Mouse (Mus musculus) lung, postnatal 0 days (tissue): ENCODE results near the gene Plxdc2. TPM values are rescaled to one million over a fixed set of nuclear protein-coding genes. Genes with fewer than 3 reads are reported as not detected.
A peak's percentile ranks its signal among the peaks of the same experiment; 100 is the strongest.

Experiments
- ATAC-seq: fragments of 200-750 bp; cut with Nextera tagmentation; 2 replicates; pipeline ENCODE4 v1.8.0; 2017; ENCODE audit warnings: moderate library complexity
- DNase-seq: peaks from one replicate; pipeline ENCODE4 v3.0.0-alpha.2; 2016; ENCODE audit warnings: low spot score
- H3K27ac ChIP-seq: fragments of 300-500 bp; sonication (generic); 2 replicates; pipeline ENCODE4 v1.5.1; 2014; ENCODE audit warnings: antibody characterized with exemption, mild to moderate bottlenecking, low read length, mixed read lengths
- H3K27me3 ChIP-seq: fragments of 300-500 bp; sonication (generic); replicated peaks from 2 replicates; pipeline ENCODE4 v1.6.1; 2014; ENCODE audit warnings: low read length, mixed read lengths; ENCODE audit not compliant: insufficient read depth
- H3K36me3 ChIP-seq: fragments of 300-500 bp; sonication (generic); 2 replicates; pipeline ENCODE4 v1.6.1; 2014; ENCODE audit warnings: low read length, mixed read lengths; ENCODE audit not compliant: insufficient read depth
- H3K4me1 ChIP-seq: fragments of 300-500 bp; sonication (generic); 2 replicates; pipeline ENCODE4 v1.6.1; 2014; ENCODE audit warnings: antibody characterized with exemption, low read depth, low read length, mixed read lengths; ENCODE audit not compliant: insufficient read depth
- H3K4me2 ChIP-seq: fragments of 300-500 bp; sonication (generic); replicated peaks from 2 replicates; pipeline ENCODE4 v1.6.1; 2014; ENCODE audit warnings: low read depth, mild to moderate bottlenecking, low read length, moderate library complexity, mixed read lengths
- H3K4me3 ChIP-seq: fragments of 300-500 bp; sonication (generic); 2 replicates; pipeline ENCODE4 v1.5.1; 2014; ENCODE audit warnings: low read depth, low read length
- H3K9ac ChIP-seq: fragments of 300-500 bp; sonication (generic); replicated peaks from 2 replicates; pipeline ENCODE4 v1.6.1; 2014; ENCODE audit warnings: low read depth, mild to moderate bottlenecking
- H3K9me3 ChIP-seq: fragments of 300-500 bp; sonication (generic); 2 replicates; pipeline ENCODE4 v1.6.1; 2016; ENCODE audit warnings: low read length, mixed read lengths
- CTCF ChIP-seq: IDR thresholded peaks from 2 replicates; pipeline ENCODE4 v1.5.1; 2016; ENCODE audit warnings: antibody characterized with exemption, mild to moderate bottlenecking
- EP300 ChIP-seq: IDR thresholded peaks from 2 replicates; pipeline ENCODE4 v1.6.1; 2016; ENCODE audit warnings: antibody characterized with exemption, mild to moderate bottlenecking, control low read depth
- WGBS: fragments of 180-500 bp; shearing (Covaris S2); extraction: QIAGEN DNeasy Blood & Tissue Kit; methylation state at CpG from one replicate; pipeline ENCODE4 v1.1.7; 2014; 5-methylcytosine and 5-hydroxymethylcytosine counted together
- polyA plus RNA-seq: library from polyadenylated mRNA; unstranded; fragments of >200 nt; fragmentation: Nextera tagmentation; extraction: Ambion mirVana; gene quantifications from 2 replicates; pipeline ENCODE4 v1.2.1, GENCODE M21; 2015

Plxdc2 gene
- polyA plus RNA-seq, 1 experiment from 2014 or later = 113 TPM

DNA sequence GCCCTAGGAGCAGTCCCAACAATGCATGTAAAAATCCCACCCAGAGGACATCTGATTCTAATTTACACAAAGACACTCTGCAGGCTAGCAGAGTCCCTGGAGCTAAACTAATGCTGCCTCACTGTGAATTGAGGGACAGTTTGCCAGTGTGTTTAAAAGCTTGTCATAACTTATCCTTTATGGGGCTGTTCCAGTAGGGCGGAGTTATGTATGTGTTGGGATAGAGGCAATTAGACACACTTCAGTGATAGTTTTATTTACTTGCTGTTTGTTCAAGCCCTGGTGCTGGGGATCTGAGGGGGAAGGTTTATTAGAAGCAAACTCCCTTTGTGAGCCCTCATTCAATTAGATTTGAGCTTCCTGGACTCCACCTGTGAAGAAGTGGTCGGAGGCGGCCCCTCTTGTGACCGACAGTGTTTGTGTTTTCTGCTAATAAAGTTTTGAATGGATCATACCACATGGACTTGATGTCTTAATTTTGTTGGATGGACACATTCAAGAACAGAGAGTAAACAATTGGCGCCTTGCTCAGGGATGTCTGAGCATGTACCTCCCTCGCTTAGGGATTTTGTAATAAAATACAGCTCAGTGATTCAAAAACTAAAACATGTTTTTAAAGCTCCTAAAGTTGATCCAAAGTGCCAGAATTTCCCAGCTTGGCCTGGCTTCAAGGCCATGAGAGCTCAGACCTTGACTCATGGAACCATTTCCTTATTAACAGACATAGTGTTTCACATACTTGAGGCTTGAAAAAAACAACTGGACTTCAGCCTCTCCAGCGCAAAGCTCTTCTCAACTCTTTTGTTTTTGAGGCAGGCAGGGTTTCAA is 94.9 kb downstream of the Plxdc2 start:
- TF ChIP-seq EP300 = no peak
- no peak for TF ChIP-seq CTCF
- Histone ChIP-seq H3K4me2 (no peak overlapping the region), H3K4me1 (no peaks in the 10 kb centered on the region), H3K4me3 (no peak overlapping the region), H3K27ac (no peak overlapping the region), H3K36me3 (no peaks in the 10 kb centered on the region), H3K27me3 (no peaks in the 10 kb centered on the region), H3K9me3 (no peaks in the 10 kb centered on the region), H3K9ac (no peak overlapping the region)
- ATAC-seq (peak; percentile 63), DNase-seq (peak; percentile 67)
- WGBS = 61% methylated on average over 7 of the region's 7 CpGs

DNA sequence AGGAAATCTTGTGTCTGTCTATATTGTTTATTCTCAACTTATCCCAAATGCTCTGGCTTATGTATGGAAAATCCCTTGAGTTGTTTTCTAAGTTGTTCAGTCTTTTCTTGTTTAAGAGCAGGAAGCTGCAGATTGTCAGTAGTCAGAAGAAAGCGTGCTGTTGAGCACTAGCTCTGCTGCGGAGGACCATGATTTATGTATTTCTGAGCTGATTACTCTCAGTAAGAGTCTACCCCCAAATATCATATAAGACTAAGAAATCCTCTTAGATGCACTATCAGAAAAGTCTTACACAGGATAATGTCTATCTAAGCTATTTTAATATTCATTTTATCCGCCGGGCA is 95.5 kb downstream of the Plxdc2 start:
- TF ChIP-seq CTCF (no peak), EP300 (no peak)
- Histone ChIP-seq H3K4me1 (no peaks in the 10 kb centered on the region), H3K9me3 (no peaks in the 10 kb centered on the region), H3K36me3 (no peaks in the 10 kb centered on the region), H3K4me3 (no peak overlapping the region), H3K27me3 (no peaks in the 10 kb centered on the region), H3K27ac (0 out of 2 replicates have a peak overlapping the region, but pooled peaks have one; percentile 39), H3K9ac (no peak overlapping the region), H3K4me2 (no peak overlapping the region)
- 87% methylated on average over 4 of the region's 4 CpGs for WGBS
- DNase-seq = no peak
- ATAC-seq = no peak

DNA sequence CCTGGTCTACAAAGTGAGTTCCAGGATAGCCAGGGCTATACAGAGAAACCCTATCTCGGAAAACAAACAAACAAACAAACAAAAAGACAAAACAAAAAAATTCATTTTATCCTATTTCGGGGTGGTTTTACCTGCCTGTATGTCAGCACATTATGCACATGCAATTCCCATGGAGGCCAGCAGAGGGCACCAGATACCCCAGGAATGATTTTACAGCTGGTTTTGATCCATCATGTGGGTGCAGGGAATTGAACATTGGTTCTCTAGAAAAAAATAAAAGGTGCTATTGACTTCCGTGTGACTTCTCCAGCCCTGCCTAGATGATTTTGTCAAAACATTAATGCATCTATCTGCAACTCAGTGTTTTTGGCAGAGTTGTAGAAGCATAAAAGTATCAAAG is 96.0 kb downstream of the Plxdc2 start:
- ATAC-seq (no peak), DNase-seq (no peak)
- H3K4me3 ChIP-seq = no peak overlapping the region
- no peak overlapping the region for H3K9ac ChIP-seq
- 94% methylated on average over 3 of the region's 3 CpGs for WGBS
- no peaks in the 10 kb centered on the region for H3K27me3 ChIP-seq
- H3K9me3 ChIP-seq = no peaks in the 10 kb centered on the region
- no peak overlapping the region for H3K4me2 ChIP-seq
- no peaks in the 10 kb centered on the region for H3K4me1 ChIP-seq
- TF ChIP-seq CTCF (peak; percentile 57), EP300 (no peak)
- no peak overlapping the region for H3K27ac ChIP-seq
- H3K36me3 ChIP-seq = no peaks in the 10 kb centered on the region

DNA sequence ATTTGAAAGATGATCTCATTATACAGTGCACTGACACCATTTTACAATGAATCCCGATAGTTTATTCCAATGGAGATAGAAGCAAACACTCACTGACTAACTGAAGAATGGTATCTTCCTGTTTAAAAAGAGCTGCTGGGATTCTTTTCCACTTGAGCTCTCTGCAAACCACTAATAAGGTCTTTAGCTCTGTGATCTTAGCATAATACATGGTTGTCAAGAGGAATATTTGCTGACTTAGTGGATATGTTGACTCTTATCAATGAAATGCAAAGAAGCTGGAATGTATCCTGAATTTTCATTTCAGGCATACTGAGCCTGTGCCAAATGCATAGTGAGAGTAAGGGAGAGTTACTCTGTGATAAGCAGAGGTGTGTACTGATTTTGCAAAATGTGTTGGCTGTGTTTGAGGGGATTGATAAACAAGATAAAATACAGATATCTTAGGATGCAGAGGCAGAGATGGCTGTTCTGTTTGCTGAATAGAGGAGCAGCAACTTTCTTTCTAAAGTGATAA is 100.2 kb downstream of the Plxdc2 start:
- Histone ChIP-seq H3K4me2 (no peak overlapping the region), H3K9ac (no peak overlapping the region), H3K27ac (no peak overlapping the region), H3K4me3 (no peak overlapping the region), H3K9me3 (no peaks in the 10 kb centered on the region), H3K4me1 (no peaks in the 10 kb centered on the region), H3K36me3 (no peaks in the 10 kb centered on the region), H3K27me3 (no peaks in the 10 kb centered on the region)
- WGBS = 32% methylated on average over 1 of the region's 1 CpGs
- TF ChIP-seq EP300 = no peak
- TF ChIP-seq CTCF = no peak
- ATAC-seq = no peak
- no peak for DNase-seq

DNA sequence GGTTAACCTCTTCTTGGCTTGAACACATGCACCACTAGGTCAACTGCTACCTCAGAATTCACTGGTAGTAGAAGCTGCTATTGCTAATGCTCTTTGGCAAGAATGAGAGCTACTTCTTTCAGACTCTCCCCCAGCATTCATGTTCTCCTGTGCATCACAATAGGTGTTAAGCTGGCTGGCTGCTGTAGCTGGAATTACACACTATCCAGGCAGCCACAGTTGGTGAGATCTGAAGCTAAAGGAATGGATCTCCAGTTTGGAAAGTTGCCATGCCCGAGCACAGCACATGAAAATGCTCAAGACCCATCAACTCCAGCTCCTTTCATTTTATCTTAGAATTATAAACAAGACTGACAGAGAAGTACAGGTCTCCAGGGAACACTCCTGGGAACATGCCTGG is 103.4 kb downstream of the Plxdc2 start:
- Histone ChIP-seq H3K27ac (no peak overlapping the region), H3K4me2 (no peak overlapping the region), H3K4me3 (no peak overlapping the region), H3K27me3 (no peaks in the 10 kb centered on the region), H3K36me3 (no peaks in the 10 kb centered on the region), H3K9me3 (no peaks in the 10 kb centered on the region), H3K4me1 (no peaks in the 10 kb centered on the region), H3K9ac (no peak overlapping the region)
- ATAC-seq (no peak), DNase-seq (no peak)
- TF ChIP-seq CTCF (no peak), EP300 (no peak)
- WGBS = 19% methylated on average over 1 of the region's 1 CpGs

DNA sequence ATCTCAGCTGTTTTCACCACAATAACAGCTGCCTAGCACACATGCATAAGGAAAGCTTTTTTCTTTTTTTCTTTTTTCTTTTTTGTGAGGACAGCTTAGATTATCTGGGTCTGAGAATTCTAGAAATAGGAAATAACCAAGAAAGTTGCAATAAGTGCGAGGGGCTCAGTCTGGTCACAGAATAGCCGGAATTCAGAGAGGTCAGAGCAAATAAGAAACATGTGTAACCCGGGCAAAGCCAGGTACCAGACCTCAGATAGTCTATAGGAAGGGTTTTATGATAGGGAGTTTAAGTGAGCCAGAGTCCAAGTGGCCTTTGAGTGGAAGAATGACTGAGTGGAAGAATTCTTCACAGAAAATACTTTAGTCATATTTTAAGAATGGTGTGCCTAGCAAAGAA is 114.0 kb downstream of the Plxdc2 start:
- Histone ChIP-seq H3K9ac (no peak overlapping the region), H3K9me3 (no peaks in the 10 kb centered on the region), H3K36me3 (no peaks in the 10 kb centered on the region), H3K27me3 (no peaks in the 10 kb centered on the region), H3K4me1 (no peaks in the 10 kb centered on the region), H3K27ac (no peak overlapping the region), H3K4me3 (no peak overlapping the region), H3K4me2 (no peak overlapping the region)
- DNase-seq (no peak), ATAC-seq (no peak)
- WGBS = 59% methylated on average over 3 of the region's 3 CpGs
- TF ChIP-seq CTCF (no peak), EP300 (no peak)
